Mouse (Mus musculus) cerebellum, postnatal 36 days (tissue): ENCODE results near the gene Olfr986.

Experiments used
- DNase-seq, 2 experiments: peaks; one replicate each; pipeline ENCODE4 v3.0.0; 2021 to 2022; ENCODE audit warnings: mixed read lengths in 2 of 2

The Olfr986 gene

DNA sequence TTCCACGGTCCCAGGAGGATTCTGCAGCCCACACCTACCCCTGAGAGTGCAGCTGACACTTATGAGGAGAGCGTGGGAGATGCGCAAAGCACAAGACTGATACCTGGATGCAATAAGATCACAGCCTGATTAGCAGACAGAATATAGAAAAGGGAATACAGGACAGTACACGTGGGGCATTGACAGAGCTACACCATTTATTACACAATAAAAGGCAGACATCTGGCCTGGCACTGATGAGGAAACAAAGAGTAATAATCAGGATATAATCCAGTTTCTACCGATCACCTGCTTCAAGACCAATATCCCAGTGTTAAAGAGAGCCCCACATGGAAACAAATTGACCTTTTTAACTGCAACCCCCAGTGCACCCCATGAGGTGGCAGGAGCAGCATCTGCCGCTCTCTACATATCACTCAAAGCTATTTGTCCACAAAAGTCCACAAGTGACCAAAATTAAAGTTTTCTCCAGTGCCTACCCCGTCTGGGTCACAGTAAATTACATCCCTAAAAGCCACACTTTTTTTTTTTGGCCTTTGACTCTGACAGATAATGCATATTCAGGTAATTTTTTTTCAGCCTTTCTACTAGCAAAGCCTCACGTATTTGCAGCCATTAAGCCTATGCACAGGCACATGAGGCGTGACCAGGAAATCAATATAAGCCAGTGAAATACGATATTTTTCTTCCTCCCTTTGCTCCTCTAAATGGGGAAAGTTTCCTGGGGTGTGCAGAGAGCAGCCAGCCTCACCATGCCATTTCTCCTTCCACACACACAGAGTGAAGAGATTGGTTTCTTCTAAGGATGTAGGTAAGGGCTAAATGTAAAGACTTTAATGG is 53.7 kb downstream of the Olfr986 start:
- no peak for DNase-seq

DNA sequence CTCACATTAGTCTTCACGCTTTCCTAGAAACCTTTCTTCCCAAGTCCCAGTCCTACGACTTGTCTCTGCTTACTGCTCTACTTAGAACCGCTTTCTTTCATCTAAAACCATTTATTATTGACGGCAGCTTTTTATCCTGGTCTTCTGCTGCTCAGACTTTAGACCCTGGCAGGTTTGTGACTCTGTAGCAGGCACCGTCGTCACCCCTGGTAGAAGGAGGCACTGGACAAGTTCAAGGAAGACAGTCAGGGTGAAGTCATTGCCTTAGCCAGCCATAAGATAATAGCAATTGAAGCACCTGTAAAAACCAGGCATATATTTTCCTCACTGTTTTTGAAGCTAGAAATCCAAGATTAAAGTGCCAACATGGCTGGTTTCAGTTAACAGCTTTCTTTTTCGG is 54.5 kb downstream of the Olfr986 start:
- no peak for DNase-seq
